Mouse (Mus musculus): ENCODE data around the gene Slc9a3r2. TPM values are rescaled to one million over a fixed set of nuclear protein-coding genes. Genes with fewer than 3 reads are reported as not detected.

The Slc9a3r2 gene
- polyA plus RNA-seq, 1 experiment from 2014 or later = 49.3 TPM

DNA sequence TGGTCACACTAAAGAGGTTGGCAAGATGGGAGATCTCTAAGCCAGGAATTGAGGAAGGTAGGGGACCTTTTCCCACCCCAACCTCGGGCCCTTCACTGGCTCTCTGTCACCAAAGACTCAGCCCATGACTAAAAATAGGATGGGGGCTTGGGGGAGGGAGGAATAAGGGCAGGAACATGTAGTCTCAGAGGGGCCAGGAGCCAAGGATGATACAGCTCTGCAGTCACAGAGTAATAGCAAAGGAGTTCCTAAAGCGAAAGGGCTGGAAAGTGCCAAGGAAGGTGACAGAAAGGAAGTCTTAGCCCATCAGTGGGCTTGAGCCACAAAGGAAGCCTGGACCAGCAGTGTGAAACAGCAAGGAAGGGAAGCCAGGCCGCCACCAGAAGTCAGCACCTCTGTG, 1.7 kb upstream of the Slc9a3r2 start:
- no peaks in the 10 kb centered on the region for H3K4me1 ChIP-seq (ENCODE audit: control insufficient read depth, insufficient read depth, low read length)
- no peaks in the 10 kb centered on the region for H3K9me3 ChIP-seq (ENCODE audit: control insufficient read depth, low read length)

GRCm38 (mm10) chr17:24650766-24651165, 639 bp upstream of the Slc9a3r2 start:
- Histone ChIP-seq H3K4me1 (ENCODE audit: control insufficient read depth, insufficient read depth, low read length) (no peaks in the 10 kb centered on the region), H3K36me3 (ENCODE audit: control insufficient read depth, insufficient read depth, low read length) (no peaks in the 10 kb centered on the region), H3K27me3 (ENCODE audit: control insufficient read depth, insufficient read depth, low read length) (no peaks in the 10 kb centered on the region; the same call in 1 of the 2 replicates), H3K4me2 (ENCODE audit: low read depth, low read length) (peak overlapping the region; percentile 96), H3K27ac (ENCODE audit: low read depth, low read length) (no peak overlapping the region), H3K9ac (replicated peaks; ENCODE audit: low read depth, low read length) (no peak overlapping the region), H3K9me3 (ENCODE audit: control insufficient read depth, low read length) (no peaks in the 10 kb centered on the region), H3K4me3 (ENCODE audit: low read depth, low read length) (peak overlapping the region; percentile 70; the same call in 1 of the 2 replicates)
- WGBS = 74% methylated on average over 4 of the region's 4 CpGs
- no peak for ATAC-seq (ENCODE audit: low read depth)

More for the DNA sequence above, 1.7 kb upstream of the Slc9a3r2 start:
- no peak overlapping the region for H3K27ac ChIP-seq (ENCODE audit: low read depth, low read length)
- H3K36me3 ChIP-seq (ENCODE audit: control insufficient read depth, insufficient read depth, low read length) = no peaks in the 10 kb centered on the region
- ATAC-seq (ENCODE audit: low read depth) = no peak
- no peaks in the 10 kb centered on the region; the same call in 1 of the 2 replicates for H3K27me3 ChIP-seq (ENCODE audit: control insufficient read depth, insufficient read depth, low read length)
- 84% methylated on average over 3 of the region's 3 CpGs for WGBS
- H3K9ac ChIP-seq (replicated peaks; ENCODE audit: low read depth, low read length) = no peak overlapping the region
- no peak overlapping the region for H3K4me3 ChIP-seq (ENCODE audit: low read depth, low read length)
- H3K4me2 ChIP-seq (ENCODE audit: low read depth, low read length) = no peak overlapping the region

DNA sequence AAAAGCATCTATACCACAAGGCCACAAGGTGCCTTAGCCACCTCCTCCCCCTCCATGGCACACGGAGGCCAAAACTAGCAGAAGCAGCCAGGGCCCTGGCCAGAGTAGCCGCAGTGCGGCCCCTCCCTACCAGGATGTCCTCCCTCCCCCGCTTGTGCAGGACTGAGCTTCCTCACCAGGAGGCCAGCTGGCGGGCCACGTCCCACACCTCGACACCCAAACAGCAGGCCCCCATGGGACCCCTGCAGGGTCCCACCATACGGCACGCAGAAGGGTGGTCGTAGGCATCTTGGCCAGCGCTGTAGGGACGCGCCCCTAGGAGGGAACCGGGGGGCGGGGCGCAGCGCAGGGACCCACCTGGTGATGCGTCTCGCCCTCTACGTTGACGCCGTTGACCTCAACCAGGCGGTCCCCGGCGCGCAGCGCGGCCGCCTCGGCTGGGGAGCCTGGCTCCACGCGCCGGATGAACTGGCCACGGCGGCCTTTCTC, 502 bp downstream of the Slc9a3r2 start:
- H3K27me3 ChIP-seq (ENCODE audit: control insufficient read depth, insufficient read depth, low read length) = no peaks in the 10 kb centered on the region; the same call in 1 of the 2 replicates
- peak; percentile 49; the same call in 1 of the 2 replicates for ATAC-seq (ENCODE audit: low read depth)

GRCm38 (mm10) chr17:24648731-24649377, 1.3 kb downstream of the Slc9a3r2 start:
- Histone ChIP-seq H3K36me3 (ENCODE audit: control insufficient read depth, insufficient read depth, low read length) (no peaks in the 10 kb centered on the region), H3K4me2 (ENCODE audit: low read depth, low read length) (peak overlapping the region; percentile 96), H3K4me3 (ENCODE audit: low read depth, low read length) (peak overlapping the region; percentile 70), H3K9ac (replicated peaks; ENCODE audit: low read depth, low read length) (peak overlapping the region; percentile 87; the same call in 1 of the 2 replicates), H3K27me3 (ENCODE audit: control insufficient read depth, insufficient read depth, low read length) (no peaks in the 10 kb centered on the region; the same call in 1 of the 2 replicates), H3K9me3 (ENCODE audit: control insufficient read depth, low read length) (no peaks in the 10 kb centered on the region), H3K27ac (ENCODE audit: low read depth, low read length) (no peak overlapping the region), H3K4me1 (ENCODE audit: control insufficient read depth, insufficient read depth, low read length) (no peaks in the 10 kb centered on the region)
- no peak for ATAC-seq (ENCODE audit: low read depth)
- WGBS = 73% methylated on average over 10 of the region's 10 CpGs

More for the DNA sequence above, 502 bp downstream of the Slc9a3r2 start:
- Histone ChIP-seq H3K4me3 (ENCODE audit: low read depth, low read length) (peak overlapping the region; percentile 70), H3K4me2 (ENCODE audit: low read depth, low read length) (peak overlapping the region; percentile 96), H3K4me1 (ENCODE audit: control insufficient read depth, insufficient read depth, low read length) (no peaks in the 10 kb centered on the region), H3K9me3 (ENCODE audit: control insufficient read depth, low read length) (no peaks in the 10 kb centered on the region), H3K9ac (replicated peaks; ENCODE audit: low read depth, low read length) (peak overlapping the region; percentile 87), H3K36me3 (ENCODE audit: control insufficient read depth, insufficient read depth, low read length) (no peaks in the 10 kb centered on the region), H3K27ac (ENCODE audit: low read depth, low read length) (peak overlapping the region; percentile 40)
- 1% methylated on average over 32 of the region's 35 CpGs for WGBS

DNA sequence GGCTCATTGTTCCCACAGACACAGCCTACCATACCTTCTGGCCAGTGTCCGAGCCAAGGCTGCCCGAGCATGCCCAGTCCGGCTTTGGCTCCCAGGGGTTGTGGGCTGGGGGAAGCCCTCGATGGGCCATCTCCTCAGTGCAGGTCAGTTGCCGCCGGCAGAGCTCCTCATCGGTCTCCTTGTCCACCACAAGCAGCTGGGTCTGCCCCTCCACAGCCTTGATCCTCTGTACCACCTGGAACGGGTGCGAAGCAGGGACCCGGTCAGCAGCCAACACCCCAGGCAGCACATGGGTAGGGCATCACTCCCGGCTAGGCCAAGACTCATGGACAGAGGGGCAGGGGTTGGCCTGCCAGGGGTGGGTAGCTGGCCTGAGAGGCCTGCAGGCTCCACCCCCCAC, 2.6 kb downstream of the Slc9a3r2 start:
- no peaks in the 10 kb centered on the region for H3K36me3 ChIP-seq (ENCODE audit: control insufficient read depth, insufficient read depth, low read length)
- 83% methylated on average over 11 of the region's 11 CpGs for WGBS
- H3K27ac ChIP-seq (ENCODE audit: low read depth, low read length) = no peak overlapping the region
- no peak overlapping the region for H3K4me2 ChIP-seq (ENCODE audit: low read depth, low read length)
- no peaks in the 10 kb centered on the region for H3K4me1 ChIP-seq (ENCODE audit: control insufficient read depth, insufficient read depth, low read length)
- no peaks in the 10 kb centered on the region for H3K9me3 ChIP-seq (ENCODE audit: control insufficient read depth, low read length)
- no peaks in the 10 kb centered on the region; the same call in 1 of the 2 replicates for H3K27me3 ChIP-seq (ENCODE audit: control insufficient read depth, insufficient read depth, low read length)
- no peak overlapping the region for H3K9ac ChIP-seq (replicated peaks; ENCODE audit: low read depth, low read length)
- ATAC-seq (ENCODE audit: low read depth) = no peak
- H3K4me3 ChIP-seq (ENCODE audit: low read depth, low read length) = no peak overlapping the region

DNA sequence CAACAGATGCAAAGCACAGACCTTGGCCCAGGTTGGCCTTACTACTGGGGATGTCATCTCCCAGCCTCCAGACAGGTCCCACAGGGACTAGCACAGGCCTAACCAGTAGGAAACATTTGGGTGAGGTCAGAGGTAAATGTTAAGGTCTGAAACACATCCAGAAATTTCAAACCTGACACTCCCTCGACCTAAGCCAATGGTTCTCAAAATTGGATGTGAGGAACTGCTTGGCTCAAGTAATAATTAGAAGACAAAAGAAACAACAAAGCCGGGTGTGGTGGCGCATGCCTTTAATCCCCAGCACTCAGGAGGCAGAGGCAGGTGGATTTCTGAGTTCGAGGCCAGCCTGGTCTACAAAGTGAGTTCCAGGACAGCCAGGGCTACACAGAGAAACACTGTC, 3.7 kb downstream of the Slc9a3r2 start:
- Histone ChIP-seq H3K36me3 (ENCODE audit: control insufficient read depth, insufficient read depth, low read length) (no peaks in the 10 kb centered on the region), H3K4me2 (ENCODE audit: low read depth, low read length) (no peak overlapping the region), H3K4me3 (ENCODE audit: low read depth, low read length) (no peak overlapping the region), H3K4me1 (ENCODE audit: control insufficient read depth, insufficient read depth, low read length) (no peaks in the 10 kb centered on the region), H3K9ac (replicated peaks; ENCODE audit: low read depth, low read length) (no peak overlapping the region), H3K27ac (ENCODE audit: low read depth, low read length) (no peak overlapping the region), H3K9me3 (ENCODE audit: control insufficient read depth, low read length) (no peaks in the 10 kb centered on the region), H3K27me3 (ENCODE audit: control insufficient read depth, insufficient read depth, low read length) (no peaks in the 10 kb centered on the region)
- ATAC-seq (ENCODE audit: low read depth) = no peak
- 89% methylated on average over 4 of the region's 4 CpGs for WGBS

DNA sequence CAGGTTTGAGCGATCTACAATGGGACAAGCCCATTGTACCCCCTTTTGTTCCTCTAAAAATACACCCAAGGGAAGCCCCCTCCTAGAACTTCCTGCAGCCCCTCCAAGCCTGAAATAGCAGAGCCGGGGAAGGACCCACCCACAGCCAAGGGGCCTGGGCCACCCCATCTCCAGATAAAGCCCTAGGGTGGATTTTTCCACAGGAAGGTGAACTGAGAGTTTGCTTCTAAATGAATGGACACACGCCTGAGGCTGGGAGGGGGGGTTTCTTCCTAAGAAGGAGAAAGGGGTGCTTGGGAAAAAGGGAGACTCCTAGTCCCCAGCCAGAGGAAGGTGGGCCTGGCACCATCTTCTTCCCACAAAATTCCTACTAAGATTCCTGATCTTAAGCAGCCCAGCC, 4.2 kb downstream of the Slc9a3r2 start:
- no peak overlapping the region for H3K4me2 ChIP-seq (ENCODE audit: low read depth, low read length)
- no peaks in the 10 kb centered on the region for H3K9me3 ChIP-seq (ENCODE audit: control insufficient read depth, low read length)
- no peaks in the 10 kb centered on the region for H3K27me3 ChIP-seq (ENCODE audit: control insufficient read depth, insufficient read depth, low read length)
- no peak overlapping the region for H3K4me3 ChIP-seq (ENCODE audit: low read depth, low read length)
- 77% methylated on average over 3 of the region's 3 CpGs for WGBS
- H3K27ac ChIP-seq (ENCODE audit: low read depth, low read length) = no peak overlapping the region
- no peak for ATAC-seq (ENCODE audit: low read depth)
- H3K9ac ChIP-seq (replicated peaks; ENCODE audit: low read depth, low read length) = no peak overlapping the region
- 0 out of 2 replicates have a peak, but pooled peaks cover 1% of the 10 kb centered on the region for H3K36me3 ChIP-seq (ENCODE audit: control insufficient read depth, insufficient read depth, low read length)
- no peaks in the 10 kb centered on the region for H3K4me1 ChIP-seq (ENCODE audit: control insufficient read depth, insufficient read depth, low read length)

DNA sequence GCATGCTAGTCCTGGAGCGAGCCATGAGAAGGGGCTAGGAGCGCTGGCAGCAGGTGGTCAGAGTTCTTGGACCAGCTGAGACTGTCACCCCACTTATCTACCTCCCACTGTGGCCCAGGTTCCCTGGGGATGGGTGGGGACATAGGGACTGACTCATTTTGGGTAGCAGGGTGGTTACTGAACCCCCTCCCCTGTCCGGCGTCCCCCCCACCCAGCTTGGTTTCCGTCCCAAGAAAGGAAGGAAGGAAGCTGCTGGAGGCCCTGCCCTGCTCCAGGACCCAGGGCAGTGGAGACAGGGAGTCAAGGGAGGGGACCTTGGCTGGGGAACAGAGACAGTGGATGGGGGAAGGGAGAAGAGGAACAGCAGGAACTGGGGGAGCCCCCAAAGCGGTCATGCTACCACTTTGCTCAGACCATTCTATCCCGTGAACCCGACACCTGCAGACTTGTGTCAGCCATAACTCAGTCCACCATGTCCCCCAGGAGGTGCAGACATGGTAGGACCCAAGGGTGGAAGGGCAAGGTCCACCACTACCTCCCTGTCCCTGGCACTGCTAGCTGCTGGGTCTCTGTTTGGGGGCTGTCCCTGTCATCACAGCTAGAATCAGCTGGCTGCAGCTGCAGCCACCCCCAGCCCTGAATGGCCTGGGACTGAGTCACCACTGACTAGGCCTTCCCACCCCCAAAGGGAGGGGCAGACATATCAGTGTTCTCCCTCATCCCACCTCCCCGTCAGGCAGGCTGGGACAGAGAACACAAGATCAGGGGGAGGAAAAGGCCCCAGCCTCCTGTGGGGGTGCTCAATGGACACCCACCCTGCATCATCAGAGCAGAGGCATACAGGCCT, 5.0 kb downstream of the Slc9a3r2 start:
- H3K9me3 ChIP-seq (ENCODE audit: control insufficient read depth, low read length) = no peaks in the 10 kb centered on the region
- H3K4me3 ChIP-seq (ENCODE audit: low read depth, low read length) = no peak overlapping the region
- H3K27ac ChIP-seq (ENCODE audit: low read depth, low read length) = 0 out of 2 replicates have a peak overlapping the region, but pooled peaks have one; percentile 44
- no peak overlapping the region for H3K4me2 ChIP-seq (ENCODE audit: low read depth, low read length)
- no peak for ATAC-seq (ENCODE audit: low read depth)
- H3K36me3 ChIP-seq (ENCODE audit: control insufficient read depth, insufficient read depth, low read length) = 0 out of 2 replicates have a peak, but pooled peaks cover 4% of the 10 kb centered on the region
- 83% methylated on average over 9 of the region's 9 CpGs for WGBS
- no peaks in the 10 kb centered on the region for H3K27me3 ChIP-seq (ENCODE audit: control insufficient read depth, insufficient read depth, low read length)
- H3K4me1 ChIP-seq (ENCODE audit: control insufficient read depth, insufficient read depth, low read length) = no peaks in the 10 kb centered on the region
- no peak overlapping the region for H3K9ac ChIP-seq (replicated peaks; ENCODE audit: low read depth, low read length)
